Mouse (Mus musculus) stomach, embryonic 14.5 days (tissue): ENCODE measurements around the gene Ttc12. TPM values are rescaled to one million over a fixed set of nuclear protein-coding genes. Genes with fewer than 3 reads are reported as not detected.

Experiments used
- ATAC-seq: fragments of 200-750 bp; cut with Nextera tagmentation; 2 replicates; pipeline ENCODE4 v1.8.0; 2017; ENCODE audit warnings: low read depth, moderate TSS enrichment; ENCODE audit not compliant: insufficient number of reproducible peaks, insufficient read depth, low FRiP score
- H3K27ac ChIP-seq: fragments of 300-500 bp; sonication (generic); 2 replicates; pipeline ENCODE4 v1.5.1; 2014; ENCODE audit warnings: mild to moderate bottlenecking, low read length, moderate library complexity, mixed read lengths
- H3K27me3 ChIP-seq: fragments of 300-500 bp; sonication (generic); 2 replicates; pipeline ENCODE4 v1.6.1; 2014; ENCODE audit warnings: low read length, control low read depth, mixed read lengths; ENCODE audit not compliant: control insufficient read depth, insufficient read depth
- H3K36me3 ChIP-seq: fragments of 300-500 bp; sonication (generic); 2 replicates; pipeline ENCODE4 v1.6.1; 2014; ENCODE audit warnings: mild to moderate bottlenecking, control low read depth, low read length, moderate library complexity, mixed read lengths; ENCODE audit not compliant: control insufficient read depth, insufficient read depth
- H3K4me1 ChIP-seq: fragments of 300-500 bp; sonication (generic); 2 replicates; pipeline ENCODE4 v1.6.1; 2014; ENCODE audit warnings: low read length, control low read depth, mixed read lengths; ENCODE audit not compliant: control insufficient read depth, insufficient read depth
- H3K4me2 ChIP-seq: fragments of 300-500 bp; sonication (generic); replicated peaks from 2 replicates; pipeline ENCODE4 v1.6.1; 2014; ENCODE audit warnings: low read depth, low read length, control low read depth
- H3K4me3 ChIP-seq: fragments of 300-500 bp; sonication (generic); 2 replicates; pipeline ENCODE4 v1.5.1; 2014; ENCODE audit warnings: low read depth, low read length, control low read depth
- H3K9ac ChIP-seq: fragments of 300-500 bp; sonication (generic); replicated peaks from 2 replicates; pipeline ENCODE4 v1.6.1; 2014; ENCODE audit warnings: low read depth, mild to moderate bottlenecking, control low read depth, low read length, moderate library complexity, mixed read lengths
- H3K9me3 ChIP-seq: fragments of 300-500 bp; sonication (generic); 2 replicates; pipeline ENCODE4 v1.6.1; 2016; ENCODE audit warnings: low read depth, low read length, control low read depth; ENCODE audit not compliant: control insufficient read depth
- WGBS: fragments of 180-500 bp; shearing (Covaris S2); extraction: QIAGEN DNeasy Blood & Tissue Kit; methylation state at CpG from one replicate; pipeline ENCODE4 v1.1.7; 2014; 5-methylcytosine and 5-hydroxymethylcytosine counted together
- polyA plus RNA-seq: library from polyadenylated mRNA; unstranded; fragments of >200 nt; fragmentation: Nextera tagmentation; extraction: Ambion mirVana; gene quantifications from 2 replicates; pipeline ENCODE4 v1.2.1, GENCODE M21; 2014

The Ttc12 gene
- polyA plus RNA-seq, 1 experiment from 2014 or later, result 2.0 TPM

DNA sequence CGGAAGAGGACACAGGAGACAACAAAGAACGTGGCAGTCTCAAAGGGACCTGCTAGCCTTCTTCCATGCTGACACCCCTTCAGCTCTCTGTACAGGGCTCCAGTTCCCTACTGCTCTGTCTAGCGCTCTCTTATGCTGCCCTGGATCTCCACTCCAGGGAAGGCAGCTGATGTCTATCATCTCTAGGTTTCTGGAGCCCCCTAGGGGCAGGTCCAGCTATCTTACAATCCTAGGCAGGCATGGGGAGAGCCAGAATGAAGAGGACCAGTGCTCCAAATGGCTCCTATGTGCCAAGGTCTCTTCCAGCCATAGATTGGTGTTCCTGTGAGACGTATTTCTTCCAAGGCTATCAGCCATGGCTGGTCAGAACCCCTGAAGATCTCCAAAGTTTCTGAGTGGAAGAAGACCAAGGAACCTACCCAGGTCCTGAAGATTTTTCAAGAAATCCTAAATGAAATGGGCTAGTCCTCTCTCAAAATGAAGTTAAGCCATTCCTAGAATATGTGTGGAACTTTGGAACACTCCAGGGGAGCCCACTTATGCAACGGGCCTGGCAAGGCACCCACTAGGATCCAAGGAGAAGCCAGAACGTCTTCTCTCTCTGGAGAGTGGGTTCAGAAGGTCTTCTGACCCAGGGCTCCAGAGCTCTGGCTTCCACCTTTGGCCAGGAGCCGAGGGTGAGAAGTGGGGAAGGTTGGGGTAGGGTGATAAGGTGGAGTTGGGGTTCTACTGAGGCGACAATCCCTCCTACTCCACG, 22.0 kb upstream of the Ttc12 start:
- Histone ChIP-seq H3K4me3 (no peak overlapping the region), H3K4me1 (no peaks in the 10 kb centered on the region), H3K4me2 (no peak overlapping the region), H3K9ac (no peak overlapping the region), H3K36me3 (peaks cover 10% of the 10 kb centered on the region), H3K27ac (no peak overlapping the region), H3K9me3 (no peaks in the 10 kb centered on the region), H3K27me3 (no peaks in the 10 kb centered on the region)
- ATAC-seq, result no peak
- WGBS, result 84% methylated on average over 9 of the region's 9 CpGs

DNA sequence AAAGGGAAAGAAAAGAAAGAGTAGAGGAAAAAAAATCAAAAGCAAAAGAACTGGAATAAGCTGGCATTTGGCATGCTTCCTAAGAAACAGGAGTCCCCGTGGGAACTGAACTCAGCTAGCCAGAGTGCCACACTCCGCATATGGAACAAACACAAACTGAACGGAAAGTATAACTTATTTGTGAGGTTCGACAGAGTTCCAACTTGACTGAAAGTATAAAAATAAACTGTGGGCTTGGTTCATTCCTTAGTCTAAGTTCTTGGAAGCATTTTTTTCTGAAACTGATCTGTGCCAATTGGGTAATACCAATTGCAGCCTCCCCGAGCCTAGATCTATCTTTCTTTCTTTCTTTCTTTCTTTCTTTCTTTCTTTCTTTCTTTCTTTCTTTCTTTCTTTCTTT, 18.6 kb upstream of the Ttc12 start:
- no peak for ATAC-seq
- Histone ChIP-seq H3K9me3 (no peaks in the 10 kb centered on the region), H3K9ac (no peak overlapping the region), H3K27me3 (no peaks in the 10 kb centered on the region), H3K36me3 (peaks cover 10% of the 10 kb centered on the region), H3K4me3 (no peak overlapping the region), H3K4me2 (no peak overlapping the region), H3K4me1 (no peaks in the 10 kb centered on the region), H3K27ac (no peak overlapping the region)
- WGBS, result 77% methylated on average over 5 of the region's 5 CpGs

DNA sequence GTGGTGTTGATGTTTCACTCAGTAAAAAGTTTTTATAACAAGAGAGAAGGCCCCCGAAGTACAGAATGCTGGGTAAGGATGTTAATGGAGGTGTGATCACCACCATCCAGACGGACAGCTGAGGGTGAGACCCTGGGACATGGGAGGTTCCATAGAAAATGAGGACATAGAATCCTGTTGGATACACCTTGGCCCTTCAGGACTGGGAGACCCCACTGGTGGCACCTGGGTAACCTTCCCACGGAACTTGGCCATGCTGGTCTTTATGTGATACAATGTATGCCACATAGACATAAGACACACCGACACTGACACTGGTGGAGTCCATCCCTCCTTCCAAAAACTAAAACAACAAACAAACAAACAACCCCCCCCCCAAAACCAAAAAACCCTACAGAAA, 16.2 kb upstream of the Ttc12 start:
- no peak overlapping the region for H3K9ac ChIP-seq
- no peaks in the 10 kb centered on the region for H3K4me1 ChIP-seq
- H3K9me3 ChIP-seq, result no peaks in the 10 kb centered on the region
- H3K4me3 ChIP-seq, result no peak overlapping the region
- H3K4me2 ChIP-seq, result no peak overlapping the region
- no peak overlapping the region for H3K27ac ChIP-seq
- no peak for ATAC-seq
- H3K27me3 ChIP-seq, result no peaks in the 10 kb centered on the region
- 90% methylated on average over 4 of the region's 4 CpGs for WGBS
- H3K36me3 ChIP-seq, result no peaks in the 10 kb centered on the region; the same call in 1 of the 2 replicates

DNA sequence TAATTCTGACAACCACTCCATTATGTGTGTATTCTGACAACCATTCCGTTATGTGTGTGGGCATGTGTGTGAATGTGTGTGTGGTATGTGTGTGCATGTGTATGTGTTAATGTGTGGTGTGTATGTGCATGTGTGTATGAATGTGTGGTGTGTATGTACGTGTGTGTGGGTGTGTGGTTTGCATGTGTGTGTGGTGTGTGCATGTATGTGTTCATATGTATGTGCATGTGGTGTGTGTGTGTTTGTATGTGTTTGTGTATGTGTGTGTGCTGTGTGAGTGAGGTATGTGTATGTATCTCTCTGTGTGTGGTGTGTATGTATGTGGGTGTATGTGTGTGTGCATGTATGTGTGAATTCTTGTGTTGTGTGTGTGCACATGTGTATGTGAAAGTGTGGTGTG, 13.9 kb upstream of the Ttc12 start:
- no peak overlapping the region for H3K27ac ChIP-seq
- 86% methylated on average over 2 of the region's 2 CpGs for WGBS
- no peak overlapping the region for H3K4me2 ChIP-seq
- no peaks in the 10 kb centered on the region for H3K4me1 ChIP-seq
- H3K9me3 ChIP-seq, result no peaks in the 10 kb centered on the region
- no peak overlapping the region for H3K4me3 ChIP-seq
- no peak overlapping the region for H3K9ac ChIP-seq
- H3K27me3 ChIP-seq, result no peaks in the 10 kb centered on the region
- no peak for ATAC-seq
- H3K36me3 ChIP-seq, result no peaks in the 10 kb centered on the region

DNA sequence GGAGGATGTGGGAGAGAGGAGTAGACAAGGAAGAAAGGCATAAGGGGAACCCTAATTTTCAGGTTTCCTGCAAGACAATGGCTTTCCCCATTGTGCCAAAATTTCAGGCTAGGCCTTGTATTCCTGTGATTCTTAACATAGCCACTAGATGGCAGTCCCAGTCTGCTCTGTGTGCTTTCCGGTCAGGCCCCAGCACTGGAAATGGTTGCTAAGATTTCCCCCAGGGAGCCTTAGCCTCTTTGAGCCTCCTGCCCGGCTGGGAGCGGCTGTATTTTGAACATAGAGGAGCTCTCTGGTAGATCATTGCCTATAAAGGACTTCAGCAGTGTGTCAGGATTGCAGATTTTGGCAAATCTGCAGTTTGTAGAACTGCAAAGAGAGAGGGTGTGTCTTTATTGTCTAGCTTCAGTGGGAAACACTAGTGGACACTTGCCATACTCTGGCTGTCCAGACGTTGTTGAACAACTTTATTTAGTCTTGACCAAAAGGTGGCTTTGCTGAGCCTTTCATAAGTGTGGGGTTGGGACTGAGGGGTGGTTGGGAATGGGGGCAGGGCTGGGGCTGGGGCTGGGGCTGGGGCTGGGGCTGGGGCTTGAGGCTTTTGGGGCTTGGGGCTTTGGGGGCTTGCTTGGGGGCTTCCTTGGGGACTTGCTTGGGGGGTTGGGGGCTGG, 8.1 kb upstream of the Ttc12 start:
- WGBS, result 3% methylated on average over 4 of the region's 4 CpGs
- Histone ChIP-seq H3K9me3 (no peaks in the 10 kb centered on the region), H3K4me2 (no peak overlapping the region), H3K27me3 (no peaks in the 10 kb centered on the region), H3K9ac (no peak overlapping the region), H3K27ac (no peak overlapping the region; the same call in 1 of the 2 replicates), H3K4me3 (no peak overlapping the region), H3K4me1 (no peaks in the 10 kb centered on the region), H3K36me3 (no peaks in the 10 kb centered on the region)
- peak; percentile 39; the same call in 1 of the 2 replicates for ATAC-seq

DNA sequence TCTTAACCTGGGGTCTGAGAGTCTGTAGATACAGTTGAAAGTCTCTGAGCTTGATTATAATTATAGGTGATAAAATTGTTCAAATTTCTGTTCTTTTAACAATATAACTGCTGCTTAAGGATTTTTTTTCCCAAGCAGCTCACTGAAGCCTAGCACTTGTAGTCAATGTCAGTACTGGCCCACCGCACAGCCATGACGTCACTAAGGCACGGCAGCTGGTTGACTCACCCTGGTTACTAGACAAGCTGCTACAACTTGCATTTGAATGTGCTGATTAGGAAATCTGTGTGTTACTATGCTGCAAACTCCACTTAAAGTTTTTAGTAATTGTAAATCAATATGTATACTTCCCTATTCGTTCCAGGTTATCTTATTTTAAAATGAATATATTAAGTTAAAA, 4.6 kb upstream of the Ttc12 start:
- H3K36me3 ChIP-seq, result no peaks in the 10 kb centered on the region
- 0 out of 2 replicates have a peak, but pooled peaks cover 5% of the 10 kb centered on the region for H3K4me1 ChIP-seq
- H3K27me3 ChIP-seq, result no peaks in the 10 kb centered on the region
- WGBS, result 82% methylated on average over 4 of the region's 4 CpGs
- no peak for ATAC-seq
- H3K27ac ChIP-seq, result no peak overlapping the region
- no peak overlapping the region for H3K4me3 ChIP-seq
- H3K9ac ChIP-seq, result no peak overlapping the region
- H3K9me3 ChIP-seq, result no peaks in the 10 kb centered on the region
- no peak overlapping the region for H3K4me2 ChIP-seq

DNA sequence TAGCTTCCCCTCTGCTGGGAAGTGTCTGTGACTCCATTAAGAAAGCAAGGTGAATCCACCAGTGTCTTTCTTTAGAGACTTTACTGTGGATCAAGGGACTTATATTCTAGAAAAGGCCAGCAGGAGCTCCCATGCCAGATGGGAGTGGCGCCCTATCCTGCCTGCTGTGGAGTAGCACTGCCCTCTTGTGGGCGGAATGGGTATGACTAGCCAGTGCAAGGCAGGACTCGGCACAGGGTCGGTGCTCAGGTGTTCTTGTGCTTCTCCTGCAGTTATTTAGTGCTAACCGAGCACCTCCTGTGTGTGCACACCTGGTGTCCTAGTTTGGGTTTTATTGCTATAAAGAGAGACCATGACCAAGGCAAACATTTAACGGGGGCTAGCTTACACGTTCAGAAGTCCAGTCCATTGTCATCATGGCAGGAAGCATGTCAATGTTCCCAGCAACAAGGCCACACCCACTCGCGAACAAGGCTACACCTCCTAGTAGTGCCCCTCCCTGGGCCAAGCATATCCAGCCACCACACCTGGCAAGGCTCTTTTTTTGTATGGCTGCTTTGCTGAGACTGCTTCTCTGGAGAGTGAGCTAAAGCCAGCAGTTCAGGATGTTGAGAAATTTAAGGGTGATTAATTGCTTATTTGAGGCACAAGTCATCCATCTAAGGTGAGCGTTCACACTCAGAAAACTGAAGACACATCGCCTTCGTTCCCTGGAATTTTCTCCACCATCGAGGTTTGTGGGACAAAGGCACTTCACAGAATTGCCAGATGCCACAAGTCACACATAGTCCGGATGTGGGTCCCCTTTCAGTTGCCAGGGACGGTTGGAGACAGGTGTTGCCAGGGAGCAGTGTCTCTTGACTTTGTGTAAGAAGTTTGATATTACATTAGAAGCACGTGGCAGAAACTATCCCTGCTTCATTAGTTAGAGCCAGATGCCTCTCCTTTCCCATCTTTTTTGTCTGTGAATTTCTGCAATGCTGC, 3.2 kb upstream of the Ttc12 start:
- Histone ChIP-seq H3K27me3 (no peaks in the 10 kb centered on the region), H3K9me3 (no peaks in the 10 kb centered on the region), H3K4me2 (no peak overlapping the region; the same call in 1 of the 2 replicates), H3K36me3 (no peaks in the 10 kb centered on the region), H3K4me1 (0 out of 2 replicates have a peak, but pooled peaks cover 5% of the 10 kb centered on the region), H3K27ac (no peak overlapping the region), H3K9ac (no peak overlapping the region), H3K4me3 (no peak overlapping the region)
- 0 out of 2 replicates have a peak, but pooled peaks have one; percentile 33 for ATAC-seq
- WGBS, result 31% methylated on average over 16 of the region's 16 CpGs

DNA sequence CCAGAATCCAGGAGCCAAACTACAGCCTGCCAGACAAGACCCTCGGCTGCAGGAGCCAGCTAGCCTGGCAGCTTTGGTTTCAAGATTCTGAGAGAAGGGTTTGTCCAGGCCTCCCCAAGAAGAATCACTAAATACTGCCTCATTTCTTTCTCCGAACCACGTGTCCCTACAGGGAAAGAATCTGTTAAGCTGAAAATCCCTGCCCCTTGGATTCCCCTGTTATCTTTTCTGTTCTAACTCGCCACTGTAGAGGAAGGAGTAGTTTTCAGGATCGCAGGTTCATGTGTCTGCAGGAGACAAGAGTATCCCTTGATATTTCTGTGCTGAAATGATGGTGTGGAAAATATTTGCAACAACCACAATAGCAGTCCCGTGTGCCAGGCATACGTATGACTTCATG, 2.2 kb upstream of the Ttc12 start:
- 69% methylated on average over 7 of the region's 7 CpGs for WGBS
- ATAC-seq, result no peak
- Histone ChIP-seq H3K4me3 (no peak overlapping the region), H3K27me3 (no peaks in the 10 kb centered on the region), H3K4me2 (no peak overlapping the region), H3K4me1 (0 out of 2 replicates have a peak, but pooled peaks cover 5% of the 10 kb centered on the region), H3K9me3 (no peaks in the 10 kb centered on the region), H3K27ac (no peak overlapping the region), H3K36me3 (no peaks in the 10 kb centered on the region), H3K9ac (no peak overlapping the region)
